Mouse (Mus musculus): ENCODE results near the gene Gm11168.
"Not testable (repeated sequence)": the region's sequence is repeated elsewhere in the genome, so short reads cannot be mapped to it uniquely, and the experiment has no call there.

The Gm11168 gene

GRCm38 (mm10) chr9:3038161-3038560 lies 35.0 kb downstream of the Gm11168 start:
- not testable (repeated sequence) for H3K4me3 ChIP-seq (replicated peaks; ENCODE audit: low read length); H3K36me3 ChIP-seq (ENCODE audit: insufficient read depth, low read length); H3K9me3 ChIP-seq (ENCODE audit: low read length); H3K27me3 ChIP-seq (ENCODE audit: insufficient read depth, low read length); H3K4me1 ChIP-seq (replicated peaks; ENCODE audit: low read depth, low read length)

Data from E14TG2a.4 (cell line).